Mouse (Mus musculus): ENCODE measurements around the gene Stx6.

Stx6 gene

DNA sequence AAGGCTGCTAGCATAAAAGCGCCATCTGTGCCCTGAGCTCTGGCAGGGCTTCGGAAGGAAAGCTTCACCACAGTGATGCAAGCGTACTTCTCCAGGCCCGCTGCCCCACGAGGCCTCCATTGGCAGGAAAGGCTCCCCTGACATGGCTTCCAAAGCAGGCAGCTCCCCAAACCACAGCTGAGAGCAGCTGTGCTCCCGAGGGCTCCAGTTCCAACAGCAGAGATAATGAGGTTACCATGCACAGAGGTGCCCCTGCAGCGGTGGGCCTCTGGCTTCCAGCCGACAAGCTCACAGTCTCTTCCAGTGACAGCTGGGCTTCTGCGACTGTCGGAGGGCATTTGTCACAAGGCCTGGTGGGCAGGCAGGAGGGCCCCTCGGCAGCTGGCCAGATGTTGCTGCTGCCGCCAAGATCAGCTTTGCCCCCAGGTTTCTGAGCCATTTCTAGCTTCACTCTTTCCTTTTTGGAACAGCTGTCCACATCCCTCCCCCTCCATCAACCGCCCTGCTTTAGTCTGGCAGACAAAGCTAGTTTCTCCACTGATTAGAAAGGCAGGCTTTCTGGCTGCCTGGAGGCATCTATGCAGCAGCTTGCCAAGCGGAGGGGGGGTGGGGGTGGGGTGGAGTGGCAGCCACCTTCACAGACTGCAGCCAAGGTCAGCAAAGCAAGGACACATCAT is 75.6 kb downstream of the Stx6 start:
- DNase-seq (ENCODE audit: low read depth, low spot score): no peak

DNA sequence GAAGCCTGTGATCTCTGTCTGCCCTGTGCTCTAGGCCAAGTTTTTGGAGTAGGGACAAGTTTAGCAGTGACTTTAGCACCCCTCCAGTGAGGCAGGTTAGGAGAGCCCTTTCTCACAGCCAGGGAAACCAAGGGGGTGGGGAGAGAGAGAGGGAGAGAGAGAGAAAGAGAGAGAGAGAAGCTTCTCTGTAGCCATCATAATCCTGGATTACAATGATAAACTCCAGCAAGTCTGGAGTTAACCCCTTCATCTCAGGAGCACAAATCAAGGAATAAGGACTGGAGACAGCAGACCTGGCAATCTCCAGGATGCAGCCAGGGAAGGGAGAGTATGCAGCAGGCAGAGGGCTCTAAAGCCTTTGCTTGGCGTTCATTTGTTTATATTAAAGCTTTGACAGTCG is 77.1 kb downstream of the Stx6 start:
- no peak for DNase-seq (ENCODE audit: low read depth, low spot score)

DNA sequence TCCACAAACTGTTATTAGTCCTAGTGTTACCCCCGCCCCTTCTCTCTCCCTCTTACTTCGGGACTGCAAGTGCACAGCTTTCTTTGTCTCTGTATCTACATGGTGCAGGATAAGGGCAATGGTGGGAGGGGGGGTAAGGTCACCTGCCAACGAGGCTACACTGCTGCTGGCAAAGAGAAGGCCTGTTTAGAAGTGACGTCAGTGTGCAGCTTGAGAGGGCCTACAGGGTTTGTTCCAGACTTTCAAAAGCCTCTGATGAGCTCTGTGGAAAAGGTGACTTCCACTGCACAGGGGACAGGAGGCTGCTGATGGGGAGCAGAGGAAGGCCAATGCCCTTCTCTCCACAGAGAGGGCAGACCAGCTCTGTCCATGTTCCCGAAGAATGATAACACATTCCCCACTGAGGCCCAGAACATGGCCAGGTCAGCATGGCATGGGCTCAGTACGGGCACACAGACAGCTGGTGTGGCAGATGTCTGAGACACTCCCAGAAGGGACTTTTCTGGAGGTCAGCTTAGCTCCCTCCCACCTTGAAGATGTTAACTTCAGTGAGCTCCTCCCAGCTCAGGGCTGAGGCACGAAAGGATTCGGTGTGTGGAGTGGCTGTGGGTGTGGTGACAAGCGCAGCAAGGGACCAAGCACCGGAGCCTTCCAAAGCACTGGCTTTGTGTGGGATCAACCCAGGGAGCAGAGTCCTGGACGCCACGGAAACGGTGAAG is 78.0 kb downstream of the Stx6 start:
- no peak for DNase-seq (ENCODE audit: low read depth, low spot score)

DNA sequence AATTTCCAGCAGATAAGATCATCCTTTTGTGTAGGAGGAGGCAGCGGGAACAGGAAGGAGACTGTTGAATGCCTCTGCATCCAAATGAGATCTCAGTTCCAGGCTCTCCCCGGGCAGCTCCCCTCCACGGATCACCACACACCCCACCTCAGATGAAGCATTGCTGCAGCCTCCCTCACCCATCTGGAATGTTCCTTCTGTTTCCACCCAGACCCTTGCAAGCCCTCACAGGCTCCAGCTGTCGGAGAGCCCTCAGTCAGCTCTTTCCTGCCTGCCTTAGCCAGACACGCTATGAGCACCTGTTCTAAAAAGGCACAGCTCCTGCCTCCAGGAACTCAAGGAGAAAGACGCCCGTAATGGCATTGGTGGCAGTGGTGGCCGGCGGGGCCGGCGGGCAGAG is 78.9 kb downstream of the Stx6 start:
- DNase-seq (ENCODE audit: low read depth, low spot score): no peak

DNA sequence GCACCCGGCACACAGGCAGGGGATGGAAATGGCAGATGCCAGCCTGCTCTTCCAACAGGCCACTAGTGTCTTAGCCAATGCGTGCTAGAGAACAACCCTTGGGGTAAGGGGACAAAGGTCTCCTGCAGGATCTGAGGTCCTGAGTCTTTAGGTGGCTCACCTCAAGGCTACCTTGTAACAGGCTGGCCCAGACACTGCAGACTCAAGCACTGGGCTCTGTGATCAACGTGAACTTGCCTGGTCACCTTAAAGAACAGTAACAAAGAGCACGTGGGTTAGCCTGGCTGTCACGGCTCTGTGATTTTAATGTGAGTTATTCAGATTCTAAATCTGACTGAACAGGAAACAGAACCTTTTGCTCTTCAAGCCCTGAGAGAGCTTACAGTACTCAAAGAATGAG is 79.6 kb downstream of the Stx6 start:
- DNase-seq (ENCODE audit: low read depth, low spot score): no peak

DNA sequence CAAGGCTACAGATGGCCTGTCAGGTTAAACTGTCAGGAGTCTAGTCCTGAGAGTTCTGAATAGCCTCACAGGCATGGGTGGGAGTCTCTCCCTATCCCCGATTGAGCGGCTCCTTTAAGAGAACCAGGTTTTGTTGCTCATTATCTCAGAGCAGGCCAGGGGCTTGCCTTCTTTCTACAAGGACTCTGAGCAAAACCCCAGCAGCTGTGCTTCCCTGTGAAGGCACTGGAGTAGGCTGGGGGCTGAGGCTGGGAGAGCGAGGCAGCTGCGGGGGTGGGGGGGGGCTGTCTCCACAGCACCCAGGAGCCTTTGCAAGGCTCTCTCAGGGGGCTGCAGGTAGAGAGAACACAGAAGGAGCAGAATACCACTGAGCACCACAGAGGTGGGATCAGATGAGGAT is 80.7 kb downstream of the Stx6 start:
- no peak for DNase-seq (ENCODE audit: low read depth, low spot score)

DNA sequence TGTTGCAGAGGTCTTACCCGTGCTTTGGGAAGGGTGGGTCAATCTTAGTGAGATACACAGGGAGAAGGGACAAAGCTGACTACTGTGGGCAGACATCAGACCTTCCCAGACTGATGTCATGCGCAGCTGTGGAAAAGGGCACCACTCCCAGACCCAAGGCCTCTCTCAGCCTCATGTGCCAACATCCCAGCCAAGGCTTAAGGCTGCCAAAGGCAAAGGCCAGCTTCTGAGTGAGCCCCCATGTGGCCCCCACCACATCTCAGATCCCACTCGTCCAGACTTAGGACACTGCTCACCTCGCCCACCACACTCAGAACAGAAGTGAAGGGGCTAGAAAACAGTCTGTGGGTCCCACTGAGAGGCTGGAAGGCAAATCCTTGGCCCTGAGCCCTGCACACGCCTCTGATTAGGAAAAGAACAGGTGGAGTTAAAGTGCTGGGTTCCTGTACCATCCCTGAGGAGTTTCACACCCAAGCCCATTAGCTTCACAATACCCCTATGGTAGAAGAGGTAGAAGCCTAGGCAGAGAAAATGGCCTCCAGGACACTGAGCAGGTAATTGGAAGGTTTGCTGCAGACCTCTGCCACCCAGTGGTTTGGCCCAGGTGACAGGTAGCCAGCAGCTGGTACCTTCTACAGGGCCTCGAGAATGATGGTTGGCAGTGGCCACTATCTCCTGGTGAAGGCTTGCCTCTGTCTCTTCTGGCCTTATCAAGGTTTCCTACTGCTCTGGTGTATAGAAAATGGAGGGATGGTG is 81.6 kb downstream of the Stx6 start:
- DNase-seq (ENCODE audit: low read depth, low spot score): no peak

DNA sequence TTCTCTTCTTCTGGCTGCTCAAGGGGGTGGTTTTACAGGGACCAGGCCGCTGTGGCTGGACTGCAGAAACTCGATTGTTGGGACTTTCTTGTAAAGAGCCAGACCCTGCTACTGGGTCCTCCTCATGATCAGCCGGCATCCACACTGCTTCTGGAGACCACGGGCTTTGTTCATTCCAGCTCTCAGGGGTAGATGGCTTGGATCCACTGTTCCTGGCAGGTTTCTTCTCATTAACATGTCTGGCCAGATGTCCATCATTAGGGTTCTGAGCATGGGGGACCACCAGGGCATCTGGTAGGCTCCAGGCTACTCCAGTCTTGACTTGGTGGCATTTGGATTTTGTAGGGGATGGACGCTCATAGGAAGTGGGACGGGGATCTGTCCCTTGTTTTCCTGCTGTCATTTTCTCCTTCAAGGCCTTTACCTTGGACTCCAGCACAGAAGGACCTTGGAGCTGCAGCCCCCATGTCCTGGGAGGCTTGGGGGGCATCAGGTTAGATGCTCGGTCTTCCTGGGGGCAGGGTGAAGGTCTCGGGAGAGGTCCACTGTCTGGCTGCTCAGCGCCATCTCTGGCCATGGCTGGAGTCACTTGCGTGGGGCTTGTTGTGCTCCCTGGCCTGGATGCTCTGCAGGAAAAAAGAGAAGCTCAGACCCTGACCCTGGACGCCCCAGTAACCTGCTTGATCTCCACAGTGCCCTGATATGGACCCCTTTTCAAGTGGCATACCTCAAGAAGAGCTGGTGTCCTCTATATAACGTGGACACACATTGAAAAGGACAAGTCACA is 83.4 kb downstream of the Stx6 start:
- DNase-seq (ENCODE audit: low read depth, low spot score): no peak

DNA sequence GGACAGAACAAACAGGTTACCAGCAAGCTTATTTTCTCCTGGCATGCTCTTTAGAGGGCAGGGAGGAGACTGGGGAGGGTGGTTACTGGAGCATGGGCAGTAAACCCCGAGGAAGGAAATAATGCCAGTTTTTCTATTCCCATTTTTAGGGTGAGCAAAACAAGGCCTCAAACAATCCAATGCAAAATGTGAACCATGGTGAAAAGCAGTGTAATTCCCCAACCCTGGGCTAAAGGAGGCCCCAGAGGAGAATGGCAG is 83.9 kb downstream of the Stx6 start:
- no peak for DNase-seq (ENCODE audit: low read depth, low spot score)

DNA sequence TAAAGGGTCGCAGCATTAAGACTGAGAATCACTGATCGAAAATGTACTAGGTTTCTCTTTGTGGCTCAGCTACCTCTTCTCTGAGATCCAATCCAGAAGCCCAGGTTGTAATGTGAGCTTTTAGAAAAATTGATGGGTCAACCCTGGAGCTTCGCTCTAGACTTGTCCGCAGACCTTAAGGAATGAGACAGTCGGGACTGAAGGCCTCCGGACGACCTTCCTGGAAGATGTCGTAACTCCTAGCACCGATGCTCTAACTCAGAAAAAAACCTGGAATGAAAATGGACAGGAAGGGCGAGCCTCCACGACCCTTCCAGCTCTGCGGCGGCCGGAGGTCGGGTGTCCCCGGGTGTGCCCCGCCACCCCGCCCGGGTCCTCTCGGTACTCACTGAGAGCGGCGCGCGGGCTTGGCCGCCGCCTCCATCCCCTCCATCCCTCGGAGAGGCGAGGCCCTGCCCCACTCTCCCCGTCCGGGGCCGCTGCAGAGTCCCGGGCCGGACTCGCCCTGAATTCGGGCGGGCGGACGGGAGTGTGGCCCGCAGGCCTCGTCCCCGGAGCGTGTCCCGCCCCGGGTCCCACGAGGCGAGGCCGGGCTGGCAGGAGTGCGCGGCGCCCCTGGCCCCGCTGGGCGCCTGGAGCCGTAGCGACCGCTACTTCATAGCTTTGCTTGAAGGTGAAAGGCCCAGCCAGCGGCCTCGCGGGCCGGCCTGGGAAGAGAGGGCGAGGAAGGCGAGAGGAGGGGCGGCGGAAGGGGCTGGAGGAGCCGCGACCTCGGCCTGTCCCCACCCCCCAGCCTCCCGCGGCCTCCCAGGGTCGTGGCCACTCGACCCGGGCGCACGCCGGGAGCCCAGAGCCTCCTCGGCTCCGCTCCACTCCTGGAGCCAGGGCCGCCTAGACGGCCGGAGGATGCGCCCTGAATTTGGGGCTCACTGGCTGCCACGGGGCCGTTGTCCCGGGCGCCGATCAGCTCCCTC is 85.6 kb downstream of the Stx6 start, which contains the start of gene BC034090:
TSS of gene BC034090 (minus strand) at position 648 of the 974 bp plus-strand sequence.
- no peak for DNase-seq (ENCODE audit: low read depth, low spot score)

DNA sequence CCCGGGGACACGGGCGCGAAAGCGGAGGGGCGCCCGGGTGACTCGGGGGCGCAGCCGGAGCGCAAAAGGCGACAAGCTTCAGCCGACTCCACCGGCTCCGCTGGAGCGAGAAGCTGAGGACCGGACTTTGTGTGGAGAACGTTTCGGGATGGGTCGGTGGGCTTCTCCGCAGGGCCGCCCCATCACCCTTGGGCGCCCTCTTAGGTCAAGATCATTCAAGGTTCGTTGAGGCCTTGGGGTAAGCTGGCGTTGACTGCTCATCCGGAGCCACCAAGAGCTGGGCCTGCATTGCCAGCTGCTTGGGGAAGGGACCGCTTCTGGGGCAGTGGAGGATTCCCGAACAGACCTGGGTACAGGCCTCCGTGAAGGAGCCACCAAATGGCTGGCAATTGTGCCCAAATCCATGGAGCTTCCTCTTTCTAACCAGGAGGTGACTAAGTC is 86.3 kb downstream of the Stx6 start:
- no peak for DNase-seq (ENCODE audit: low read depth, low spot score)

DNA sequence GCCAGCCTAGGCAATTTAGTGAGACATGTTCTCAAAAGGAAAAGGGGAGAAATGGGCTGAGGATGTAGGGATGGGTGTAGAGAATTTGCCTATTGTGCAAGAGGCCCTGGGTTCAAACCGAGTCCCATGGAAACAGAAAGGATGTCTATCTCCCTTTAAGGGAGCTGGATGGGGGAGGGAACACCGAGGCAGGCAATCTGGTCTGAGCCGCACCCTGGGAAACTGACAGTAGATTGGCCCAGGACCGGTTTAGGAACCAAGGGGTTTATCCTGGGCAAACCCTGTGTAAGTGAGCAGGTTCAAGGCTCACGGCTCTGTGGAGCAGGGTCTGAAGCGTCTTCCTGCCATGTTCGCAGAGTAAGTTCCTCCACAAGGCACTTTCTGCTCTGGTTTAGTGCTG is 87.0 kb downstream of the Stx6 start:
- DNase-seq (ENCODE audit: low read depth, low spot score): no peak

DNA sequence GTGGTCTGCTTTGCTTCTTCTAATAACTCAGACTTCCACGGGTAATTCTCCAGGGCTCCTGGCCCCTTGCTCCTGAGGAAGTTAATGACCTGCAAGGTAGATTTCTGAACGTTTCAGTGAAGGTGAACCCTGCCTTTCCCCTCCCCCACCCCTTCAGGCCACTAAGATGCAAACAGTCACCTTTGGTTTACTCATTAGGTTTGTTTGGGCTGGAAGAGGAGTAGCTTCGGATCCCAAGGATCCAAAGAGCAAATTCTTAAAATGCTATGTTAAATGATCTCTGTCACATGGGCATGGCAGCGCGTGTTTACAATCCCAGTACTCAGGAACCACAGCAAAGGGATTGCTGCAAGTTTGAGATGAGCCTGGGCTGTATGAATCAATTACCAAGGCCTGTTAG is 88.9 kb downstream of the Stx6 start:
- DNase-seq (ENCODE audit: low read depth, low spot score): no peak

DNA sequence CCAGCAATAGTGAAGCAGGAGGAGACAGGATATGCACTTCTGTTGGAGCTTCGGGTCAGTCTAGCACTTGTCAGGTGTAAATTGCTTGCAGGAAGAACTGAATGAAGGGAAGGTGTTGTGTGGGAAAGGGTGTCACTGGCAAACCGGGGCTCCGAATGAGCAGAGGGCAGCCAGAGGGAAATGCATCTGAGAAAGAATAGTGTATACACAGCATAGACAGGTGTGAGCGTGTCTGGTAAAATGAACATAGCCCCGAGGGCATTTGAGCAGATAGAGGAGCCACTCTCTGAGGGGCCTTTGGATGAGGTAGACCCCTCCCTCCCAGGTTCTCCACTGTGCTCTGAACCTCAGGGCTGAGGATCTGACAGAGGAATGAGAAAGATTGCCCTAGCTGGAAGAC is 89.5 kb downstream of the Stx6 start:
- no peak for DNase-seq (ENCODE audit: low read depth, low spot score)

DNA sequence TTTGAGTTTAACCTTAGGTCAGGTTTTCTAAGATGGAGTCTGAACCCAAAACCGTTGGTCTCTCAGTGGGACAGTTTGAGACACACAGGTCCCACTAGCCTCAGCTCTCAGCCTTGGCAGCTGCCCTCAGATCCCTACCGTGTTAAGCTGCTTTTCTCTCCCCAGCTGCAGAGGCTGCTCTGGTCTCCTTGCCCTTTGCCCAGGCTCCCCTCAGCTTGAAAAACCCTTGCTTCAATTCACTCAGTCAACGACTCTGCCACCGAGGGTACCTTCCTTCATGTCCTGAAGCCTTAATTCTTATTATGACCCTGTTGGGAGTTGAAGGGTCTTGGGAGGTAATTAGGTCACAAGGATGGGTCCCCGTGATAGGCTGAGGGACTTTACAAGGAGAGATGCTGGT is 91.4 kb downstream of the Stx6 start:
- DNase-seq (ENCODE audit: low read depth, low spot score): no peak

DNA sequence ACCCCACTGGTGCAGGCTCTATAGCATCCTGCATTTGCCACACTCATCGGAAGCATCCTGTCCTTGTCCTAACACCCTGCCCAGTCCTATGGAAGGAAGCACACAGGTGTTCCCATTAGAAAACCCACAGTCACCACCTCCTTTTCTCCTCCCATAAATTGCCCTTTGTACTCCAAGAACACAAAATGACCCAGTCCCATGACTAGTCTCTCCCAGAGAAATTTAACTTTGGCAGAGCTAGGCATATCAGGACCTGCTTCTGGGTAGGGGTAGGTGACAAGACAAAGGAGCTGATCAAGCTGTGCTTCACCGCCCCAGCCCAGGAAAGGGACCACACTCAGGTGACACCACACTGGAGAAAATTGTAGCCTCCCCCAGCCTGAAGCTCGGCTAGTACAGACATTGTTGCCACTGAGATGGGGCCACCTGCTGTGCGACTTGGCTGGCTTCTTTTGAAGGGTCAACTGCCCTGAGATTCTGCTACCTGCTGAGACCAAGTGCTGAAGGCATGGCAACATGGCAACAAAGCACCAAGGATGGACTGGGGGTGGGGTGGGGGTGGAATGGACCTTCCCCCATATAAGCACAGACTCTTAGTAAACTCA is 92.1 kb downstream of the Stx6 start:
- no peak for DNase-seq (ENCODE audit: low read depth, low spot score)

DNA sequence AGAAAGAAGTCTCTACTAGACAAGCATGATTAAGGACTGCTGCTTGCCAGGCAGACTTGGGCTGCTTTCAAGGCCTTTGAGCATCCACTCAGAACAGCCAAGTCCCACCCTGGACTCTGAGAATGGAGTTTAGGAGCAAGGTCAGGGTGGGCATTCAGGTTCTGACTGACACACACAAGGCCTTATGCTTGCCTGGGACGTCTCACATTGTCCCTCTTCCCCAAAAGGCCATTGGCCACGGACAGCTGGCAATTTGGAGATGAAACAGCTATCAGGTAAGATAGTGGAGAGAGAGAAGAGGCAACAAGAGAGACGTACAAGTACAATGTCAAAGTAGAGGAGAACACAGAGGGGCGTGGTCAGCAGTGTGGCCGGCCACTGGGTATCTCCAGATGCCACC is 93.1 kb downstream of the Stx6 start:
- no peak for DNase-seq (ENCODE audit: low read depth, low spot score)

DNA sequence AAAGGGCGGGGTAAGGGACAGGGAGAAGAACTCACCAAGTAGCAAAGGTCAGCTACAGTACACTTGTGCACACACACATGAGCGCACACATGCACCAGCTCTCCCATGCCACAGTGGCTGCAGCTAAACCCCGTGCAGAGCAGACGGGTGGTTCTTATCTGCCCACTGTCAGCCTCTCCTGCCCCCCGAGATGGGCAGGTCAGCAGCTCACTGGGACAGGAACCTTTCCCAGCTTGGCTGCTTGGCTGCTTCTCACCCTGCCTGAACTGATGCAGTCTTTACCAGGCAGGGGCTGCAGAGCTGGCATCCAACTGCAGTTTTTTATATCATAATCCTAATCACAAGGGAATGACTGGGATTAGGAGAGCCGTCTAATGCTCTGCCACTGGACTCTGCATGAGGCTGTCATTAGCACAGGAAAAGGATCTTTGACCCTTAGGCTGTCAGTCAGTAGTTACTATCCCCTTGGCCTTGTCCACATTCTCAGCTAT is 94.2 kb downstream of the Stx6 start:
- DNase-seq (ENCODE audit: low read depth, low spot score): no peak

DNA sequence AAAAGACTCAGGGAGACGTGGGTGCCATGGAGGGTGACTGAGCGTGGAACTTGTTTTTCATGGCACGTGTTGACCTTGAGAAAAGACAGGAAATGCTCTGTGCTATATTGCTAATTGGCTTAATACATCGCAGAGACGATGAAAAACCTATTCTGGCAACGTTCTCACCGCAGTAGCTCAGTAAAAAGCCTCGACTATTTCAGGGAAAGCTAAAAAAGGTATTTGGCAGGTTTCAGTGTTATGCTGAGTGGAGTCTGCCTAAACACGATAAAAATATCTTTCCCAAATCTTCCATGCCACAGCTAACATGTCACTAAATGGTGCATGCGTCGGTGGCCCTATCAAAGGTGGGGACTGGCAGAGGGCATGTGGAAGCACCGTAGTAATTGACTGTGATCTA is 94.6 kb downstream of the Stx6 start:
- DNase-seq (ENCODE audit: low read depth, low spot score): no peak

DNA sequence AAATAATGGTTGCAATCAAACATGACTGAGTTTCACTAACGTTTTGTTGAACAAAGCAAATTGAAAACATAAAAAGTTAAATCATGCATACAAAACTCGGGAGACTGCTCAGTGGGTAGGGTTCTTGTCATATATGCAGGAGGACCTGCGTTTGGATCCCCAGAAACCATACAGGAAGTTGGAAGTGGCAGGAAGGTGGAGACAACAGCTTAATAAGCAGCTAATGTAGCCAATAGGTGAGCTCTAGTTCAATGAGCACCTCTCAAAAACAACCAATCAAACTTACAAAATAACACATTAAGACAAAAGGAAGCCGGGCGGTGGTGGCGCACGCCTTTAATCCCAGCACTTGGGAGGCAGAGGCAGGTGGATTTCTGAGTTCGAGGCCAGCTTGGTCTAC is 95.8 kb downstream of the Stx6 start:
- no peak for DNase-seq (ENCODE audit: low read depth, low spot score)

All from c-Kit-negative CD71-positive TER-119-positive erythroid progenitor cells, embryonic 14.5 days (primary cell).